Mouse (Mus musculus) G1E (cell line): ENCODE measurements around the gene 1700030K09Rik.

Experiments used
- CTCF ChIP-seq: IDR thresholded peaks from 2 replicates; pipeline ENCODE4 v1.5.1; 2012; ENCODE audit warnings: low read depth, low read length, inconsistent platforms, mixed read lengths
- TAL1 ChIP-seq: conservative IDR thresholded peaks from 2 replicates; pipeline ENCODE4 v1.6.1; 2012; ENCODE audit warnings: low read depth, low read length, inconsistent platforms, mixed read lengths

- no peak for TF ChIP-seq CTCF
- TF ChIP-seq TAL1, result no peak
These were observed 25.6 kb upstream of the 1700030K09Rik start for GRCm38 (mm10) chr8:72418073-72418472.
